Mouse (Mus musculus): ENCODE measurements around the gene Cd200.

Gene Cd200

DNA sequence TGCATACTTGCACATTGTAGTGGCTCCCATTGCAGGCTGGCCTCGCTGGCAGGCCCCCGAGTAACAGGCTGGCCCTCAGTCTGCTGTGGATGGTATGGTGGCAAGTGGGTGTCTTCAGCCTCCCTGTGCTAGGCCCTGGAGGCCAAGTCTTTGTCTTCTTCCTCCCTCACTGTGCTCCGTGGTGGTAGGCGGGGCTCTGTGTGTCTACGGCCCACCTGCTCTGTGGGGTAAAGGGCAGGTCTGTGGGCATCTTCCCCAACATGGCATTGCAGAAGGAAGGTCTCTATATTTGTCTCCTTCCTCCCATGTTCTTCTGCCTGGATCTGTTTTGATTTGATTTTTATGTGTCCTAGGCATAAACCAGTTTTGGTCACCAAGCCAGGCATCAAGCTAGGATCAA lies 74.0 kb downstream of the Cd200 start:
- DNase-seq (ENCODE audit: low spot score in 2 of 2): no peak

DNA sequence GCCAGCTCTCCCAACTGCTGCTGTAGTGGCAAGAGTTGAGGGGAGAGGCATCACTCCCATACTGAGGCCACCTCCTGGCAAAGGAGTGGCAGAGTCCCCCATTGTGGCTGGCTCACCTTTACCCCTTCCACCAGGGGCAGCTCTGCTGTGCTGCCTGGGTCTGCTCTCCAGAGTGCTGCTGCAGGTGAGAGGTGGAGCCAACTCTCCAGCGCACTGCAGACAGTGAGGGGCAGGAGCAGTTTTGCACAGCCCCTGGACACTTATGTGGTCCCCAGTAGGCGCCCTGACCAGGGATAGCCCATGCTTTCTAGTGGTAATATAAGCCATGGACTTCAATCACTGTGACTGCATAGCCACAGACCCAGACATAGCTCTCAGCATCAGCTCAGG lies 74.5 kb downstream of the Cd200 start:
- no peak for DNase-seq (ENCODE audit: low spot score in 2 of 2)

DNA sequence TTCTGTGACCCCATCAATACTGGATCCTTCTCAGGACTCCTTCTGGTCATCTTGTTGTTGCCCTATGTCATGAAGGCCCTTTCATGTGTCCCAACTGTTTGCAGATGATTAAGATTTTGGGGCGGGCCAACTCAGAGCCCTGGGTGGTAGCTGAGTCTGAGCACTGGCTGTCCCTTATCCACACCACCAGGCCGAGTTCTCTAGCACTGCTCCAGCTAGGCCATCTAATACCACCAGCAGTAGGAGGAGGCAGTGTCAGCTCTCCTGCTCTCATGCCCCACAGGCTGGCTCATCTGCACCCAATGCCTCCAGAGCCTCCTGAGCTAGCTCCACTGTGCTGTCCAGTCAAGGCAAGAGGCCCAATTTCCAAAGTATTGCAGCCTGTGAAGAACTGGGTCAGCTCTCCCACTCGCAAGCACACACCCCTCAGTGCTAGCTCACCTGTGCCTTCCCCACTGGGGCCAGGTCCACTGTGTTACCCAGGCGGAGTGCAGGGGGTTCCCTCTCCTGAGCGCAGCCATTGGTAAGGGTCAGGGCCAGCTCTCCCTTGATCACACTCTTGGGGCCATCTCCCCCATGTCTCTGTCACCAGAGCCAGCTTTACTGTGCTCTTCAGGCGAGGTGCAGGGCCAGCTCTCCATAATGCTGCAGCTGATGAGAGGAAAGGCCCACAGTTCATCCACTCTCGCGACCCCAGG lies 75.0 kb downstream of the Cd200 start:
- no peak for DNase-seq (ENCODE audit: low spot score in 2 of 2)

DNA sequence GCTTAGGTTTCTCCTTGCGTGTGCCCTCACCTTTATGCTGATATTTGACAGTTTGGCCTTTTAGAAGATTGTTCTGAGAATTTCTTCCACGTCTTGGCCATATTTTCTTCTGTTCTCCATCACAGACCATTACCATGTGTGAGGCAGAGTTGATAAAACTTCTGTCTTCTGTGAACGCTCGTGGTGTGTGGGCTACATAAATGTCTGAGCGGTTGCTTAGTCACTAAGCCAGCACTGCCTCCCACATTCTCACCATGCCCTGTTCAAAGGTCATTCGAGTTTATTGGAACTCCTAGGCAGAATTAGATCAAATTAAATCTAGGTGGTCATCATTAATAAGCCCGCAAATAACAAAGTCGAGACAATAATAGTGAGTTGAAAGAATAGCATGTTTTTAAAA lies 76.3 kb downstream of the Cd200 start:
- DNase-seq (ENCODE audit: low spot score in 2 of 2): no peak
